Mouse (Mus musculus) spleen, embryonic (tissue): ENCODE data around the gene Gm3138.
"Not testable (repeated sequence)": the region's sequence is repeated elsewhere in the genome, so short reads cannot be mapped to it uniquely, and the experiment has no call there.

Source experiments
- CTCF ChIA-PET: fragments of 350-600 bp; sonication (Branson Sonifier 250); formaldehyde crosslinking; loops from one replicate; lab custom pipeline; 2022; lab: Charles Lee

Gm3138 gene

GRCm38 (mm10) chr14:4249331-4249730, at the start of gene Gm3138:
Gene Gm3138, plus strand, starts transcription at chr14:4249631.
- CTCF ChIA-PET = not testable (repeated sequence)

- CTCF ChIA-PET = not testable (repeated sequence)
Measured at GRCm38 (mm10) chr14:4269238-4269950, 20.0 kb downstream of the Gm3138 start.

- CTCF ChIA-PET = not testable (repeated sequence)
Measured at GRCm38 (mm10) chr14:4279828-4280227, 30.4 kb downstream of the Gm3138 start.
